Comparison of ENCODE assay signal across 11 mouse cellular contexts in genomic region chr12:85467854-85468253, GRCm38 (mm10). TPM values are rescaled to one million over a fixed set of nuclear protein-coding genes. Genes with fewer than 3 reads are reported as not detected.
DNase-seq lines count a peak whose midpoint lies in the region.
"Had no signal": no experiment of that assay in that cellular context is flagged by ENCODE, and none has a peak within 500 bp of the region (broad histone marks: within the 10 kb centered on the region; RNA-seq: fewer than 3 reads in every experiment).

No protein-coding gene starts in this region.

- peak; percentile 56 to 75 for DNase-seq in left cerebral cortex, adult 18-20 months (ENCODE audit: low spot score in 2 of 2)
- no peak for DNase-seq in left cerebral cortex, postnatal 4 days
- DNase-seq in layer of hippocampus, adult 8-10 months (ENCODE audit: low spot score in 2 of 2) = peak; percentile 72 to 78
- peak; percentile 54 for DNase-seq in right cerebral cortex, postnatal 14 days
- DNase-seq in gastrocnemius, postnatal 14 days = no peak
- no peak for DNase-seq in ovary, adult 18-20 months (ENCODE audit: low spot score)
- DNase-seq: cerebellum, adult 2 months; gastrocnemius, postnatal 25 days had no signal

- no peak overlapping the region for H3K4me3 ChIP-seq in brown adipose tissue, adult 24 weeks (ENCODE audit: insufficient read depth, low read depth, low read length)
- H3K4me3 ChIP-seq: embryonic facial prominence, embryonic 12.5 days; limb, embryonic 13.5 days had no signal

- peak overlapping the region; percentile 37 for H3K27ac ChIP-seq in brown adipose tissue, adult 24 weeks (replicated peaks; ENCODE audit: low read depth, low read length)
- H3K27ac ChIP-seq: embryonic facial prominence, embryonic 12.5 days; limb, embryonic 13.5 days had no signal

- intact Hi-C loops in left cerebral cortex, postnatal 4 days (cut with DNase I) = no loop called here
- intact Hi-C loops in gastrocnemius, postnatal 14 days (cut with DNase I; ENCODE audit: low total_unique reads) = no loop called here

- peaks cover 6% of the 10 kb centered on the region; the same call in 1 of the 2 replicates for H3K4me1 ChIP-seq in brown adipose tissue, adult 24 weeks (ENCODE audit: control insufficient read depth, insufficient read depth, insufficient read length, low read length)

RNA-seq across cellular contexts. Expression of gene Fos, which starts 5.8 kb away (rescaled TPM):
- total RNA-seq in left cerebral cortex, adult 18-20 months (2021) = 10 to 100 TPM; 65.4 to 77.2 TPM
- 1 to 10 TPM; 6.3 to 8.1 TPM for total RNA-seq in left cerebral cortex, postnatal 4 days (2021)
- polyA plus RNA-seq in brown adipose tissue, adult 24 weeks (2012; ENCODE audit: insufficient read depth, insufficient read length, missing spikeins) = 10.7 and 154 TPM in 2 replicates
- total RNA-seq in layer of hippocampus, adult 8-10 months (2022) = 10 to 100 TPM; 14.4 to 24.7 (median 21.0) TPM
- total RNA-seq in gastrocnemius, postnatal 14 days (2021) = 1 to 10 TPM; 7.6 to 8.9 TPM

Comparison
In these comparisons a context has a peak if more than half of its experiments do, and no peak if none do; other contexts are left out.
1. DNase-seq: peak in left cerebral cortex, adult 18-20 months (2 of 2), layer of hippocampus, adult 8-10 months (2 of 2) and right cerebral cortex, postnatal 14 days (single experiment); none in left cerebral cortex, postnatal 4 days (single experiment), gastrocnemius, postnatal 14 days (single experiment) and ovary, adult 18-20 months (single experiment).